Mouse (Mus musculus) liver, embryonic 15.5 days (tissue): ENCODE measurements around the gene Gm10217. TPM values are rescaled to one million over a fixed set of nuclear protein-coding genes. Genes with fewer than 3 reads are reported as not detected.

Experiments used
- polyA plus RNA-seq: library from polyadenylated mRNA; unstranded; fragments of >200 nt; fragmentation: Nextera tagmentation; extraction: Ambion mirVana; gene quantifications from 2 replicates; pipeline ENCODE4 v1.2.1, GENCODE M21; 2015

The Gm10217 gene
- polyA plus RNA-seq, 1 experiment from 2014 or later: not detected

Other genes starting within 250 kb of the Gm10217 start
- 0.07 and 0.12 TPM in 2 replicates for gene Fam155a, start 93.1 kb upstream of the Gm10217 start, polyA plus RNA-seq
- gene Lig4, start 113.4 kb downstream of the Gm10217 start, polyA plus RNA-seq: 0.66 and 0.70 TPM in 2 replicates
- 4.6 TPM in 2 replicates for gene Abhd13, start 113.5 kb downstream of the Gm10217 start, polyA plus RNA-seq
- 0.41 and 0.51 TPM in 2 replicates for gene Tnfsf13b, start 142.2 kb downstream of the Gm10217 start, polyA plus RNA-seq